Mouse (Mus musculus): Measurements from ENCODE around the gene Mrpl35.
"Not testable (repeated sequence)": the region's sequence is repeated elsewhere in the genome, so short reads cannot be mapped to it uniquely, and the experiment has no call there.

Gene Mrpl35

GRCm38 (mm10) chr6:71826869-71827268 lies at the start of gene Mrpl35:
Mrpl35 (minus strand) TSS chr6:71826969.
- no peak for DNase-seq

GRCm38 (mm10) chr6:71871396-71871795 lies 44.6 kb upstream of the Mrpl35 start:
- DNase-seq, result peak; percentile 10 to 49

- DNase-seq, result no peak
Measured at GRCm38 (mm10) chr6:71868809-71869208, 42.0 kb upstream of the Mrpl35 start.

- no peak for DNase-seq
Measured at GRCm38 (mm10) chr6:71867751-71868150, 41.0 kb upstream of the Mrpl35 start.

- DNase-seq, result not testable (repeated sequence)
Measured at GRCm38 (mm10) chr6:71846906-71847305, 20.1 kb upstream of the Mrpl35 start.

GRCm38 (mm10) chr6:71840597-71841290 lies 14.0 kb upstream of the Mrpl35 start:
- DNase-seq, result no peak

GRCm38 (mm10) chr6:71839815-71840214 lies 13.0 kb upstream of the Mrpl35 start:
- DNase-seq, result no peak

- DNase-seq, result no peak
Measured at GRCm38 (mm10) chr6:71836811-71837210, 10.0 kb upstream of the Mrpl35 start.

GRCm38 (mm10) chr6:71831581-71831960 lies 4.8 kb upstream of the Mrpl35 start:
- peak; percentile 90 to 95 for DNase-seq

GRCm38 (mm10) chr6:71830690-71831580 lies 4.2 kb upstream of the Mrpl35 start, which contains the start of gene Immt:
Immt (plus strand) TSS chr6:71831331.
- peak; percentile 92 to 96 for DNase-seq

- DNase-seq, result no peak
Measured at GRCm38 (mm10) chr6:71829768-71830167, 3.0 kb upstream of the Mrpl35 start.

- no peak for DNase-seq
Measured at GRCm38 (mm10) chr6:71823961-71824360, 2.8 kb downstream of the Mrpl35 start.

GRCm38 (mm10) chr6:71823488-71823887 lies 3.3 kb downstream of the Mrpl35 start:
- DNase-seq, result peak; percentile 86

GRCm38 (mm10) chr6:71823085-71823484 lies 3.7 kb downstream of the Mrpl35 start:
- DNase-seq, result no peak

GRCm38 (mm10) chr6:71819764-71820292 lies 6.9 kb downstream of the Mrpl35 start:
- no peak for DNase-seq

- DNase-seq, result no peak
Measured at GRCm38 (mm10) chr6:71812820-71813219, 13.9 kb downstream of the Mrpl35 start.

GRCm38 (mm10) chr6:71809890-71810289 lies 16.9 kb downstream of the Mrpl35 start:
- no peak for DNase-seq

- DNase-seq, result no peak
Measured at GRCm38 (mm10) chr6:71806713-71807112, 20.1 kb downstream of the Mrpl35 start.

- DNase-seq, result peak; percentile 48 to 67
Measured at GRCm38 (mm10) chr6:71804061-71804829, 22.5 kb downstream of the Mrpl35 start.

- no peak for DNase-seq
Measured at GRCm38 (mm10) chr6:71803609-71804008, 23.2 kb downstream of the Mrpl35 start.

GRCm38 (mm10) chr6:71801714-71802094 lies 25.1 kb downstream of the Mrpl35 start:
- no peak for DNase-seq

GRCm38 (mm10) chr6:71801011-71801713 lies 25.6 kb downstream of the Mrpl35 start:
- no peak for DNase-seq

Data from thymus, postnatal 36 days (tissue).